Mouse (Mus musculus) granulocyte monocyte progenitor cell, adult 5-6 weeks (primary cell): ENCODE results near the gene Ncbp1. TPM values are rescaled to one million over a fixed set of nuclear protein-coding genes. Genes with fewer than 3 reads are reported as not detected.

Experiments
- ATAC-seq: replicated peaks from 2 replicates; pipeline ENCODE4 v1.8.0; 2016; ENCODE audit warnings: mild to moderate bottlenecking, moderate TSS enrichment, inconsistent platforms; ENCODE audit not compliant: poor library complexity, severe bottlenecking
- total RNA-seq, 2 experiments: library from RNA; stranded (forward) in 1 of 2; stranded (reverse) in 1 of 2; fragments of 200-712, 200-1000 nt in 1 of 2; fragments of >200 nt in 1 of 2; fragmentation: Nextera tagmentation in 1 of 2; gene quantifications; 2 replicates each; pipeline ENCODE4 v1.2.3; 2014 to 2017

The Ncbp1 gene
- total RNA-seq, 2 experiments from 2014 or later = 79.0 to 131 TPM

DNA sequence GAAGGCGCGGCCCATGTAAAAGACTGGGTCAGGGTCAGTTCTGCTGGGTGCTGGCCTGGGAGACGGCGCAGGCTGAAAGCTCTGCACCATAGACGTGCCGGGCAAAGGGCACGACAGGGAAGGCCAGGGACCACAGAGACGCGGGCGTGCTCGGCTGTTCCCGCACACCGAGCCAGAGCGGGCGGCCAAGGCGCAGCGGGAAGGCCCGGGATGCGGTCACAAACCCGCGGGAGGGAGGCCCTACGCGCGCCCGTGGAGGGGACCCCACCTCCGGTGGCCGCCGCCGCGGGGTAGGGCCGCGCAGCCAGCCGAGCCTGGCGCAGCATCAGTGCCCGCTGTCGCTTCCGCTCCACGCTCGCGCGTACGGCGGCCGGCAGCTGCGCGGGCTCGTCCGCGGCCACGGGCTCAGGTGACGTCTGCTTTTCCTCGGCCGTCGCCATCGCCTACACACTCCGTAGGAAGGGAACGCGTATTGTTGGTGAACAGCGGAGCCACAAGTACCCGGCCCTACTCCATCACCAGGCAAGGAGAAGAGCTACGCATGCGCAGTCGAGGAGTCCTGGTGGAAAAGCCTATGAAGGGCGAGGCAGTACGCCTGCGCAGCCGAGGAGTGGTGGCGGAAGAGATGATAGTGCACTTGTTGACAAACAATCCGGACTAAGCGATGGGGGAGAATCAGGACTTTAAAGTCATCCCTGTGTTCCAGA lies 57.5 kb downstream of the Ncbp1 start, which contains the start of gene Xpa:
Gene Xpa (minus strand): TSS at position 531 of the 707 bp plus-strand sequence.
- peak; percentile 81 for ATAC-seq

DNA sequence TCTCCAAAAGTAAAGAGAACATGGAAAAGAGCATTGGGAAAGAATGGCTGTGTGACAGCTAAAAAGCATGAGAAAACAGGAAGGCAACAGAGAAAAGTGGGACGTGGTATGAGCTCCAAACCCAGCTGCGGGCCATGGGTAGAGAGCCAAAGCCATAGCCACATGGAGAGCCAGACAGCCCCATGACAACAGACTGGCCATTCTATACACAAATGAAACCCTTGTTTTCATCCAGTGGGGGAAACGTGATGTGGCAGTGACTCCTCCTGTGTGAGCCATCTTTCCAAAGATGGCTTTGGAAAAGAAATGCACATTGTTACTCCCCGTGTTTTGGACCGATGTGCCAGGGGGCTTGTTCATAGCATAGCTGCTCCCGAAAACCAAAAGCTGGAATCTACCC lies 58.1 kb downstream of the Ncbp1 start:
- ATAC-seq = peak; percentile 49

DNA sequence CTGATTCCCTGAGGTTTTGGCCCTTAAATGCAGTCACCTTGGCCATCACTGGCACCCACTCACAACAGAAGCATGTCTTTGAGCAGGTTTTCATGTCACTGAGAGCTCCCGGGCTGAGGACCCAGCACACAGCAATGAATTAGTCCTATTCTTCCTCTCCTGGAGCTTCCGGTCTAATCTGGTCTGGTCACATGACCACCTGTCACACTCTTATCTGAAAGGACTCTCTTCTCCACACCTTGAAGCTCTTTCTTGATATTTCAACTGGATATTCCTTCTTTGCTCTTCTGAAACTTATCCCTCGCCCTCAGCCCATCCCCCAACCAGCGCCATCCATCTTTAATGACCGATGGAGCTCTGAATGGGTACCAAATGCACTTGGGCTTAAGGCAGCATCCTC lies 59.7 kb downstream of the Ncbp1 start:
- no peak for ATAC-seq

DNA sequence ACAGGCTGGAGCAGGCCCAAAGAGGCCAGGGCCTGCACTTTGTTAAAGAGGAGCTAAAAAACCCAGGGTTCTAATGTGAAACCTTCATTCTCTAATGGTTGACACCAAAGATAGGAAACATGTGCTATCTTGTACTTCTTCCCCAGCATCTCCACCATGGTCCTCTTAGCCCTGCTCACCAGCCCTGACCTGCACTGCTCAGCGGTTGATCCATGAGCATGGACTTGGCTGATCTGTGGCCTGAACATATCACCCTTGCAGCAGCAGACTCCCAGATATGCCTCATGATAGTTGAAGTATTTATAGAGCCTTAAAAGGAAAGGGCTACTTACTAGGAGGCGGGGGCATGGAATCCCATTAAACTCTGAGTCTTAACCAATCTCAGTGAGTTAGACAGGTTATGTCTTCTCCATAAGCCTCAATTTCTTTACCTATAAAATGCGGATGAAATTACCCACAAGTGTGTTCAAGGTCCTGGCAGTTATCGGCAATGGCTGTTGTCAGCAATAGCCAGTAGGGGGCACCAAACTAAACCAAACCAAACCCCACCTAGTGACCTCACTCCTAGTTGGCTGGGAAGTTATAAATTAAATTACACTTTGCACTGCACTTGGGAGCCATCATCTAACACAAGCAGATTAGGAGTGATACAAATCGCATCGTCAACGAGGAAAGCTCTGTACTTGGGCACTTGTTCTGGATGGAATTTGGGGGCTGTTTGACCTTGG lies 63.6 kb downstream of the Ncbp1 start:
- peak; percentile 88 for ATAC-seq

DNA sequence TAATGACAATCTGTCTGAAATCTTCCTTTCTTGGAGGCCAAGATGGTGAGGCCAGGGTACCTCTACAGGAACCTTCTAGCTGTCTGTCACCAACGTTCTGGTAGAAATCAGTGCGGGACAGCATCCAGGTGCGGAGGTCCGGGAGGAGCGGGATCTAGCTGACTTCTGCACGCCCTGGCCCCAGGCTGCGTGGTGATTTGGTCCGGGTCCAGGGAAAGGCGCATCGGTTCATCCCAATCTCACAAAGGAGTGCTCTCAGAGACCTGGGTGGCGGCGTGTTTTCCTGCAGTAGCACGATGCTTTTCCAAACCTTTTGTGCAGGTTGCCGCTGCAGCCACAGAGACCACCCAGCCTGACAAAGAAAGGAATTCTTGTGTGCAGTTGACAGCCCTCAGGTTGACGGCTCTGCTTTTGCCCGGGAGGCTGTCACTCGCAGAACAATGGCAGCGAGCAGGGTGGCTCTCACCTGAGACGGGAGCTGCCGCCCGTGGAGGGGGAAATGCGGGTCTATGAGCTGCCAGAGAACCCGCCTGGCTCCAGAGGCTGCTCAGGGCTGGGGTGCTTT lies 64.2 kb downstream of the Ncbp1 start:
- no peak for ATAC-seq

DNA sequence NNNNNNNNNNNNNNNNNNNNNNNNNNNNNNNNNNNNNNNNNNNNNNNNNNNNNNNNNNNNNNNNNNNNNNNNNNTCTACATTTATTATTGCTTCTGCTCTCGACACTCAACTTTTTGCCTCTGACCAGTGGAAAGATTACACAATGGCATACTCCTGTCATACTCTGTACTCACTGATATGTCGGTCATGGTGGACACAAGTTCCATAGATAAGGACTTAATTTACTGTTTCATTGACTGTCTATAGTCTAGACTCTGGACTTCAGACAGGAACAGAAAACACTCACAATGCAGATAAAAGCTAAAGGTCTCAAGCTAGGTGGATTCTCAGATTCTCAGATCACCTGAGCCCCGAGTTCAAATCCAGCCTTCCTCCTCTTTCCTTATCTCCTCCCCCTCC lies 82.7 kb downstream of the Ncbp1 start:
- no peak for ATAC-seq

Other genes with a start within 250 kb of the Ncbp1 start
- 0.32 and 1.4 TPM in 2 replicates for gene Ccdc180, start 248.3 kb upstream of the Ncbp1 start, total RNA-seq (2014; fragmentation: Nextera tagmentation)
- 0.17 and 0.31 TPM in 2 replicates for gene Ccdc180, start 248.3 kb upstream of the Ncbp1 start, total RNA-seq (2017)
- 6.0 and 38.7 TPM in 2 replicates for gene Tdrd7, start 173.3 kb upstream of the Ncbp1 start, total RNA-seq (2014; fragmentation: Nextera tagmentation)
- 8.3 and 9.9 TPM in 2 replicates for gene Tdrd7, start 173.3 kb upstream of the Ncbp1 start, total RNA-seq (2017)
- not detected in 2 replicates for gene Tmod1, start 99.7 kb upstream of the Ncbp1 start, total RNA-seq (2014; fragmentation: Nextera tagmentation)
- gene Tmod1, start 99.7 kb upstream of the Ncbp1 start, total RNA-seq (2017) = 0.04 TPM in 1 of 2 replicates, not detected in the other
- gene Tstd2, start 81 bp downstream of the Ncbp1 start, total RNA-seq (2014; fragmentation: Nextera tagmentation) = 29.4 and 36.9 TPM in 2 replicates
- gene Tstd2, start 81 bp downstream of the Ncbp1 start, total RNA-seq (2017) = 27.9 and 30.1 TPM in 2 replicates
- 11.6 and 47.5 TPM in 2 replicates for gene Xpa, start 57.7 kb downstream of the Ncbp1 start, total RNA-seq (2014; fragmentation: Nextera tagmentation)
- gene Xpa, start 57.7 kb downstream of the Ncbp1 start, total RNA-seq (2017) = 18.0 and 32.9 TPM in 2 replicates
- gene Foxe1, start 205.0 kb downstream of the Ncbp1 start, total RNA-seq (2014; fragmentation: Nextera tagmentation) = not detected in 2 replicates
- gene Foxe1, start 205.0 kb downstream of the Ncbp1 start, total RNA-seq (2017) = 0.26 TPM in 1 of 2 replicates, not detected in the other